Mouse (Mus musculus) gastrocnemius, adult 2 months (tissue): ENCODE measurements at regions not wholly inside any gene's neighbourhood (a gene's known extent, or its start where the extent isn't known, plus 50 kb on each side); places are given as distances from the start of the nearest gene placed in this dataset.

Source experiments
- DNase-seq: peaks from one replicate; pipeline ENCODE4 v3.0.0; 2022
- H3K27ac ChIP-seq: fragments of 200-600 bp; 2 replicates; pipeline ENCODE4 v1.8.1; 2022; ENCODE audit warnings: mild to moderate bottlenecking
- H3K4me3 ChIP-seq: fragments of 200-600 bp; 2 replicates; pipeline ENCODE4 v1.8.1; 2022; ENCODE audit warnings: mild to moderate bottlenecking, moderate library complexity
- CTCF ChIP-seq: fragments of 200-600 bp; IDR thresholded peaks from 2 replicates; pipeline ENCODE4 v1.8.1; 2022; ENCODE audit warnings: antibody characterized with exemption, mild to moderate bottlenecking, moderate library complexity
- intact Hi-C: fragments of 180-260 bp; cut with DNase I; formaldehyde crosslinking; loops from one replicate; pipeline ENCODE4 v1.15.1; 2025

- Histone ChIP-seq H3K4me3 (no peak overlapping the region), H3K27ac (no peak overlapping the region)
- intact Hi-C loops, result no loop called here
- DNase-seq, result no peak
- no peak for TF ChIP-seq CTCF
Measured at GRCm38 (mm10) chr5:119781375-119781774, 51.1 kb upstream of the Tbx5 start.
